Mouse (Mus musculus) G1E (cell line): ENCODE results near the gene Fbxo47.

Experiments
- CTCF ChIP-seq: IDR thresholded peaks from 2 replicates; pipeline ENCODE4 v1.5.1; 2012; ENCODE audit warnings: low read depth, low read length, inconsistent platforms, mixed read lengths
- POLR2AphosphoS5 ChIP-seq: IDR thresholded peaks from 2 replicates; pipeline ENCODE4 v1.6.1; 2012; ENCODE audit warnings: low read depth, low read length, inconsistent platforms; ENCODE audit not compliant: insufficient replicate concordance

DNA sequence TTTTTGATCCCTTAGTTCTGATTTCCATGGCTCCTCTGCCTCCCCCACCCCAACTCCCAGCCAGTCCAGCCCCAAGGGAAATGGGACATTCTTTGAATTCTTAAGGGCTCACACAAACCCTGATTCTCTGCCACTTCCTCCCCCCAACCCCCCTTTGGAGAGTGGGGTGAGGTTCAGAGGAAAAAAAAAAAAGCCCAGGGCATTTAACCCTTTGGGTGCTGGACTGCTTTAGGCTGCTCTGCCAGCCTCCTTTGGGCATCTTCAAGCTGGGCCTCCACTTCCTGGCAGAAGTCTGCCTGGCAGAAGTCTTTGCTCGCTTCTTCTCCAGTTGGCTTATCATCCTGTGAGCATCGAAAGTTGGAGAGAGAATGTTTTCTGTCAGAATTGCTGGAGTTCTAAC lies 75.9 kb downstream of the Fbxo47 start:
- TF ChIP-seq POLR2AphosphoS5 = no peak
- TF ChIP-seq CTCF = no peak
